Mouse (Mus musculus): ENCODE measurements at regions not wholly inside any gene's neighbourhood (a gene's known extent, or its start where the extent isn't known, plus 50 kb on each side); places are given as distances from the start of the nearest gene placed in this dataset.

DNA sequence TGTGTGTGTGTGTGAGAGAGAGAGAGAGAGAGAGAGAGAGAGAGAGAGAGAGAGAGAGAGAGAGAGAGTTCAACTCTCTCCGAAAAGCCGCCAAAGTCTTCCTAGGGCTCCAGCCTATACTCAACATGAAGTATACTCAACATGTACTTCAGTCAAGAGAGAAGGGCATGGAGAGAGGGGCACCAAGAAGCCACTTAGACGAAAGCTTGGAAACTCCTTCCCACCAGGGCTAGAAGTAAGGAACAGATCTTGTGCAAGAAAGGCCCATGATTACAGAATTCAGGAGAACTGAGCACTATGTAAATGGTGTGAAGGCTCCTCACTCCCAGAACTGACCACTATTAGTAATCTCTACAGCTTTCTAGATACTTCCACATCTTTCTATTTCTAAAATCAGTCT is 467.4 kb upstream of the Hs6st1 start:
- peak; percentile 6 for DNase-seq

DNA sequence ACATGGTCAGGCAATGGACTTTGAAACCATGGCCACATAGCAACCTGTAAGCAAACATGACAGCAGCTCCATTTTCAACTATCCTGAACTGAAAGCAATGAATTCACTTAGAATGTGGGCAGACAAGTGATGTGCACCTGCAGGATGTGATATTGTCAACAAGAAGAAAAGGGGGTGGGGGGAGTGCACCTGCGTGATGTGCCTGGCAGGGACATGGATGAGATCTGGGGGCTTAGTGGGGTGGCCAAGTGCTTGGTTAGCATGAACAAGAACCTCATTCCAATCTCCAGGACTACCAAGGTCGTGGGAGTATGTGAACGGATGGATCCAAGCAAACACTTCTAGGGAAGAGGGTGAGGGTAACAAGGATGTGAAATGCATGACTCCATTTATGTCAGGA is 453.1 kb upstream of the Hs6st1 start:
- no peak for DNase-seq

DNA sequence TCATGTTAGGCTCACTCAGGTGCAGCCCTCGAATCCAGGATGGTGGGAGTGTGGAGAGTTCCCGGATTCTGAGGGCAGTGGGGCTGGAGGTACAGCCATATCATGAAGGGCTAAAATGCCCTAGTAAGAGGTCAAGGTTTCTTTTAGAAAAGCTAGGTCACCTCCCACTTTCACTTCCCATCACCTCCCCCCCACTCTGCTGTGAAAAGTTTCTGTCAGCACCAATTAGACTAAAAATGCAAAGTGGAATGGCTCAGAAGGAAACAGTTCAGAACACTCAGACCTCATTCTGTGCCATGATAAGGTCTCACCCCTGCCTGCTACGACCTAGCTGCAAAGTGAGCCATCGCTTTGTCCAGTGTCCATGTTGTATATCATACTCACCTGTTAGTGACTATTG is 448.7 kb upstream of the Hs6st1 start:
- DNase-seq: peak; percentile 14

- no peak for DNase-seq
Measured at GRCm38 (mm10) chr1:35642595-35642994, 425.6 kb upstream of the Hs6st1 start.

DNA sequence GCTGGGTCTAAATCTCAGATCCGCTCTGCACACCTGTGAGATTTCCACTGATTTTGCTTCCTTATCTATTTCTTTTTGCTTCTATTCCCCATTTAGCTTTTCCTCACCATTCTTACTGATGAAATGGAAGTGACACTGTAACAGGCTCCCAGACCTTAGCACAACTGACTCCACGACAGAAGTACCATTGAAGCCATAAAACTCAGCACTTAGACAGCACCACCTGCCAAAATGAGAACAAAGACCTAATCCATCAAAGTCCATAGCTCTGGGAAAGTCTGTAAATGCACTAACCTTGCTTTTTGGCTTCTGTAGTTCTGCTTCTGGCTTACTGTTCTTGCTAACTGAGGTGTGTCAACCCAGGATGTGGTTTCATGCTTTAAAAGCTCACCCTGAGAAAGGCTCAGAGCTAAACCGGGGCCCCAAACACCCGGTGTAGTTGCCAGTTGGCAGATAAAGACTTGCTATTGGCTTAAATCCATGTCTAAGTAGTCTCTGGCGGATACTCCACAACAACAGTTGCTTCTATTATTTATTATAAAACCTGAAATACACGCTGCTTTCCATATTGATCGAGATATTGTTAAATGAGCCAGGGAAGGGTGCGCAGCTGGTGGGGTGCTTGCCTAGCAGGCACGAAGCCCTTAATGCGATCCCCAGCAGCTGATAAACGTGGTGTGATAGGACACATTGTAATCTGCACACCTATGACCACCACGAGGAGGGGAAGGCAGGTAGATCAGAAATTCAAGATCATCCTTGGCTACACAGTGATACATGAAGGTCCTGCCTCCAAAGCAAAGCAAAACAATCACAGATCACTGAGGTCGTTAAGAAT is 414.9 kb upstream of the Hs6st1 start:
- DNase-seq: peak; percentile 35

- DNase-seq: no peak
Measured at GRCm38 (mm10) chr1:35663006-35663405, 405.2 kb upstream of the Hs6st1 start.

DNA sequence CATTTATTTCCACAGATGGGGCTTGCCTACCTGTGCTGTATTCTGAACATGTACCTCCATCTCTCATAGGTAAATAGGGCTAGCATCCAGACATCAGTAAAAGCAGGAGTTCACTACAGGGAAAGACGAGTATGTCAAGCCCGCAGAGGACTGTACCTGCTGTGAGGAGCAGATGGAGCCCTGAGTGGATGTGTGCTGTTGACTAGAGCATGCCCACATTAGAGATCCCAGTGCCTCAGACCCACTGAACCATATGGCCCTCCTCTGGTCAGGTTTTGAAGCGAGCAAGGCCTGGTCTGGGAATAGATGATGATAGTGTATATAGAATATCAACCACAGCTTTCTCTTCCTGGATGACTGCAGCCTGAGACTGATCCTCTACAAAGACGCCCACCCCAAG is 394.7 kb upstream of the Hs6st1 start:
- no peak for DNase-seq

GRCm38 (mm10) chr1:35673992-35674391 is 394.2 kb upstream of the Hs6st1 start:
- no peak for DNase-seq

- peak; percentile 14 for DNase-seq
Measured at GRCm38 (mm10) chr1:35682511-35682949, 385.7 kb upstream of the Hs6st1 start.

DNA sequence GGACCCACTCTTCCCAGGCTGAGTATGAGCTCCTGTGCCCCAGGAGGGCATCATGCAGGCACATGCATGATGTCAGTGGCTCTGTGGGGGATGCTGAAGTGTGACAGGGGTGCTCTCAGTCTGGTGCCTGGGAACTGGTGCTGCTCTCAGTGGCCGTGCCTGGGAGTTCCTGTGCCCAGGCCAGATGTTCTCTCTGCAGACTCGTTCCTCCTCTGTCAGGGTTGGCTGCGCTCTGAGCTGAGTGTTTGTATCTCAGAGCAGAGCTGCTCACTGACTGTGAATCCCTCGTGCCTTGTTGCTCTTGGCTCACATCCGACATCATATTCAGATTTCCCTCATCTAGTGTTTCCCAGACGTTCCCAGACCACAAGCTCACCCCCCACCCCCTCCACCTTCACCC is 382.5 kb upstream of the Hs6st1 start:
- DNase-seq: no peak

DNA sequence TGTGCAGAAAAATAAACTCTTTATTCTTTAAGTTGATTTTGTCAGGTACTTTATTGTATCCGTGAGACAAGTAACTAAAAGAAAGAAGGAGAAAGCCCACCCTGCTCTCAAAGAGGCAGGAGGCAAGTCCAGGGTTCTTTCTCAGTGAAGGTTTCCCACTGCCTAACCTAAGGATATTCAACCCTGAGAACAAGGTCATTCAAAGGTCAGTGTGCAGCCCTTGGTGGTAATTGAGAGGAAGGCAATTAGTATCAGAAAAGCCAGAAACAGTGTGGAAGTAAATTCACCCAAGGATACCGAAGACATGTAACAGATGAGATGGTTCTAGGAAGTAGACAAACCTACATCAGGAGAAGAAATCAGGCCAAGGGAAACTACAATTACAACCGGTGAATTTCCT is 373.9 kb upstream of the Hs6st1 start:
- no peak for DNase-seq

DNA sequence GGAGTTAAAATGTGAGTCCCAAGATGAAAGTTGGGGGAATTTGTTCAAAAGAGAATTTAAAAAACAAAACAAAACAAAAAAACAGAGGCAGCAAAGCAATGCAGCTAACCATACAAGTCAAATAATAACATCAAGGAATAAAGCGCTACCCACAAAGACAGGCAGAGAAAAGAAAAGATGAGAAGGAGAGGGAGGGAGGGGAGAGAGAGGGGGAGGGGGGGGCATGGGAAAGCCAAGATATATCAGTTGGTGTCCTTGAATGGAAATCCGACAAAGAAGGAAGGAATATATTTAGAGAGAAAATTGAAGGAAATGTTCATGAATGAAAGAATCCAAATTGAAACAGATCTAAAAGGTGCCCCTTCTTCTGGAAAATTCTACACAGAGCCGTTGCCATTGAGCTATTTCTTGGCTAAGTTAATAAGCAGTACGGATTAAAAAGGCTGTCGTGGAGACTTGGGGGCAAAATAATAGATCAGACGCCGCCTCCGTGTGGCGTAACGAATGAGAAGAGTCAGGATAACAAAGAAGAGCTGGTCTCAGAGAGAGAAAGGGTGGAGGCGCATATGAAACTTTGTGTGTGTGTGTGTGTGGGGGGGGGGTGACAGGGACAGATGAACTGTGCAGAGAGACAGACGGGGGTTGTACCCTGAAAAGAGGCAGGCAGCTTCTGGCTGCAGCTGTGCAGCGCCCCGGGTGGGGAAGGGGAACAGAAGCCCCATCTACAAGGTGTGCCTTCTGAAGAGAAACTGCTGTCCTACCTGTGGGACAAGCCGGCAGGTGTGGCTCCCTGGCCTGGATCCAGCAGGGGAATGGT is 373.2 kb upstream of the Hs6st1 start:
- no peak for DNase-seq

DNA sequence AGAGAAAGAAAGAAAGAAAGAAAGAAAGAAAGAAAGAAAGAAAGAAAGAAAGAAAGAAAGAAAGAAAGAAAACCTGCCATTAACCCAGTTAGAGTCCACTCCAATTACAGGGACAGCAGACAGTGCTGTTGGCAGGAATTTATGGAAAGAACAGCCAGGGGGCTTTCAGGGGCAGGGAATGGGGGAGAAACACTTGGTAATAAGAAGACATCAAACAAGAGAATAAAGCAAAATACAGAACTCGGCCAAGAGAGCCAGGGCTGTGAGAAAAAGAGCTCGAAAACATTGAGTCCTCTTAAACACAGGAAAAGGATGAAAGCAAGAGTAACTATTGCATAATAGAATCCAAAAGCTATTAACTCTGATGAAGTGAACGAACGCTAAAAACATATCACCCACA is 371.0 kb upstream of the Hs6st1 start:
- peak; percentile 3 for DNase-seq

DNA sequence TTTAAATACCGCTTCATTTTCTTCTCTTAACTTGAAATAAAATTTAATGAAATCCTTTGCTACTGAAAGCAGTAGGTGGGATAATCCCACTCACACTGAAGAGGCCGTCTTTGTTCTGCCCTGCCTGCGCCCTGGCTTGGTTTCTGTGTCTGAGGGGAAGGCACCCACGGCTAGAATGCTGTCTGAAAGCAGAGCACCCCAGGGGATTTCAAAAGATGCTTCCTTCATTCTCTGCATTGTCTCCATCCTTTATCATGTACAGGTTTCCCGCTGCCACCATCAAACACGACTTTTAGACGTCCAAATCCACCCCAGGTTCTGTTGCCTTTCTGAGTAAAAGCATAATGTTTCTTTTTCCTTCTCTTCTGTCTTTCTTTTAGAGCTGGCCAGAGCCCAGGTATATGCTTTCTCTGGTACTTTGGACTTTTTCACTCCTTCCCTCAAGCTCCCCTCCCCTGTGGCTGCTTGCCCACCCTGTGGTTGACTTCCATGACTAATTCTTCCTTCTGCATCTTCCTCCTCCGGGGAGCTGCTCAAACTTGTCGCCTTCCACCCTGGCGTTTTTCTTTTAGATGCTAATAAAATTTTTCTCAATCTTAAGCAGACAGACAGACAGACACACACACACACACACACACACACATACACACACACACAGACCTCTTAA is 370.2 kb upstream of the Hs6st1 start:
- DNase-seq: no peak

DNA sequence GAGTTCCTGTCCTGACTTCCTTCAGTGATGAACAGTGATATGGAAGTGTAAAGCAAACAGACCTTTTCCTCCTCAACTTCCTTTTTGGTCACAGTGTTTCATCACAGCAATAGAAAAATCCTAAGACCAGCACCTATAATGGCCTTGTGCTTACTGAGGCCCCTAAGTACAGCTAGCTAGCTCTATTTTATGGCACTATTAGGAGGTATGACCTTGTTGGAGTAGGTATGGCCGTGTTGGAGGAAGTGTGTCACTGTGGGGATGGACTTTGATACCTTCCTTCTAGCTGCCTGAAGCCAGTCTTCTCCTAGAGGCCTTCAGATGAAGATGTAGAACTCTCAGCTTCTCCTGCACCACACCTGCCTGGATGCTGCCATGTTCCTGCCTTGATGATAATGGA is 365.6 kb upstream of the Hs6st1 start:
- no peak for DNase-seq

DNA sequence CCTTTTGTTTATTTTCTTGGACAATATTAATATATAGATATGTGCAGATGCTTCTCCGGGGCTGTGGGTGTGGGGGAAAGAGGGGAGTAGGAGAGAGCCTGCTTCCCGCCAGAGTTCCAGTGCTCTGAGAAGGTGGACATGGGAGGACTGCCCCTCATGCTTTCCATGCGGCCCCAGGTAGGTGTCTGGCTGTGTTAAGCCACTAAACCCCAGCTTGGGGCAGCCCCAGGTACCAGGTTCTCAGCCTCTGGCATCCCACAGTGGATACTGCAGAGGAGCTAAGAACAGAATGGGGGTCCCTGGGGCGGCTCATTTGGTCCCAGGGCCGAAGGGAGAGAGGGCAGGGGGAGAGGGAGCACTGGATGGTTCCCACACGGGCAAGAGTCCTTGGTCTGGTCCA is 361.9 kb upstream of the Hs6st1 start:
- DNase-seq: no peak

GRCm38 (mm10) chr1:35708176-35708788 is 359.9 kb upstream of the Hs6st1 start:
- no peak for DNase-seq

DNA sequence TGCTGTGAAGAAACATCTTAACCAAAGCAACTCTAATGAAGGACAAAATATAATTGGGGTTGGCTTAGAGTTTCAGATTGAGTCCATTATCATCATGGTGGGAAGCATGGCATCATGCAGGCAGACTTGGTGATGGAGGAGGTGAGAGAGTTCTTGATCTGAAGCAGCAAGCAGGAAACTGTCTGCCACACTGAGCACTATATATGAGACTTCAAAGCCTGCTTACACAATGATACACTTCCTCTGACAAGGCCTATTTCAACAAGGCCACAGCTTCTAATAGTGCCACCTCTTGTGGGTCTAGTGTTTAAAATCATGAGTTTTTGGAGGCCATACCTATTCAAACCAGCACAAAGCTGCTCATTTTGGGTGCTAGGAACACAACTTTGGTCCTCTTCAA is 359.0 kb upstream of the Hs6st1 start:
- DNase-seq: no peak

- DNase-seq: no peak
Measured at GRCm38 (mm10) chr1:35713961-35714360, 354.2 kb upstream of the Hs6st1 start.

- DNase-seq: no peak
Measured at GRCm38 (mm10) chr1:35715931-35716330, 352.3 kb upstream of the Hs6st1 start.

- no peak for DNase-seq
Measured at GRCm38 (mm10) chr1:35717166-35717565, 351.0 kb upstream of the Hs6st1 start.

DNA sequence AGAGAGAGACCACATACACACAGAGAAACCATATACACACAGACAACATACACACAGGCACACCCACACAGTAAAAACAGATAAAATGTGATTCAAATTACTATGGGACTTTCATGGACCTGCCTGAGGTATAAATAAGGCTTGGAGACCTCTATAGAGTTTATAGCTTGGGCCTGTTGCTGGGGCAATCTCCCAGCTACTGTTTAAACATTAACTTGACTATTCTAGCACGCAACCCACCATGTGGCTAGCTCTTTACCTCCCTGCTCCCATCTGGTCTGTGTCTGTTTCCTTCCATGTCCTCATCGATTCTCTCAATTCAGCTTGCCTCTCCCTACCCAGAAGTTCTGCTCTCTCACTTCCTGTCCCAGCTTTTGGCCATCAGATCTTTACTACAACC is 350.5 kb upstream of the Hs6st1 start:
- DNase-seq: no peak

DNA sequence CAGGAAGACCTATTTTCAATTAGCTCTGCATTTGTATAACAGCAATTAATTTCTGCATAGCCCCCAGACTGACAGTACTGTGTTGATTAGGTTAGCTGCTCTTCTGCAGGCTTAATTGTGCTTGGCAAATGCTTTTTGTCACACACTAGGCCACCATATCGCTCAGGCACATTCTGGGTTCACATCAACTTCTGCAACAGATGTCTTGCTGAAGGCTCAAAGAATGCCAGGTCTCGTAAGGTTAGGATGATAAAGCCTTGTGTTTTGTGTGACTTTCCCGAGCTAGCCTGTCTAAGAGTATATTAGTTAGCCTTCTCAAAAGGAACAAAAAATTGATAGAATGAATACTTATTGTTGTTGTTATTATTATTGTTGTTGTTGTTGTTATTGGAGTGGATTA is 348.1 kb upstream of the Hs6st1 start:
- DNase-seq: no peak
